Mouse (Mus musculus): Measurements from ENCODE around the gene Cdk6. TPM values are rescaled to one million over a fixed set of nuclear protein-coding genes. Genes with fewer than 3 reads are reported as not detected.

Gene Cdk6
- polyA plus RNA-seq, 1 experiment = 31.0 TPM

DNA sequence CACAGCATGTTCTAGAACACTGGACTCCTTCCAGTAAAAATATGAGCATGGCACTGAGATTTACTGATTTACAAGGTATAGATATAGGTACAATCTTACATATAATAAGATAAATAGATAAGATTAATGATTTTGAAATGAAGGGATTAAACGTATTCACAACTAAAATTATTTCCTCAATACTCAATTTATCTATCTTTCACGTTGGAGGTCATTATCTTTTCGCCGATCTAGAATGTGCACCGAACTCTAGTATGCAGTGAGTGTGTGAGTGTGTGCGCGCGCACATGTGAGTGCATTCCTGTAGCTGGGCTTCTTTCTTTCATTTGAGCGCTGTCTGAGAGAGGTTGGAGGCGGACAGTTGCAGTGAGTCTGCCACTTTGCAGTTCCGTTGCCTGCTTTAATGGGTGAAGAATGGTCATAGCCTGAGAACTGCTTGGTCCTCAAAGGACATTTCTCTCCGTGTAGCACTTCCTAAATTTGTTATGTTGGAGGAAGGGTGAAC is 13.8 kb downstream of the Cdk6 start:
- 72% methylated on average over 12 of the region's 12 CpGs for WGBS
- Histone ChIP-seq H3K4me1 (ENCODE audit: control insufficient read depth, insufficient read depth, low read length) (peaks cover 6% of the 10 kb centered on the region), H3K4me3 (replicated peaks; ENCODE audit: control insufficient read depth, low read depth, low read length) (no peak overlapping the region), H3K27ac (ENCODE audit: control insufficient read depth, insufficient read depth, low read depth, low read length, poor library complexity) (no peak overlapping the region)
- no peak for TF ChIP-seq CTCF (IDR thresholded peaks at IDR 0.05; ENCODE audit: control insufficient read depth, insufficient read depth, low read length)
- no peak for TF ChIP-seq POLR2A (IDR thresholded peaks at IDR 0.05; ENCODE audit: borderline replicate concordance, control insufficient read depth, low read depth, low read length)

DNA sequence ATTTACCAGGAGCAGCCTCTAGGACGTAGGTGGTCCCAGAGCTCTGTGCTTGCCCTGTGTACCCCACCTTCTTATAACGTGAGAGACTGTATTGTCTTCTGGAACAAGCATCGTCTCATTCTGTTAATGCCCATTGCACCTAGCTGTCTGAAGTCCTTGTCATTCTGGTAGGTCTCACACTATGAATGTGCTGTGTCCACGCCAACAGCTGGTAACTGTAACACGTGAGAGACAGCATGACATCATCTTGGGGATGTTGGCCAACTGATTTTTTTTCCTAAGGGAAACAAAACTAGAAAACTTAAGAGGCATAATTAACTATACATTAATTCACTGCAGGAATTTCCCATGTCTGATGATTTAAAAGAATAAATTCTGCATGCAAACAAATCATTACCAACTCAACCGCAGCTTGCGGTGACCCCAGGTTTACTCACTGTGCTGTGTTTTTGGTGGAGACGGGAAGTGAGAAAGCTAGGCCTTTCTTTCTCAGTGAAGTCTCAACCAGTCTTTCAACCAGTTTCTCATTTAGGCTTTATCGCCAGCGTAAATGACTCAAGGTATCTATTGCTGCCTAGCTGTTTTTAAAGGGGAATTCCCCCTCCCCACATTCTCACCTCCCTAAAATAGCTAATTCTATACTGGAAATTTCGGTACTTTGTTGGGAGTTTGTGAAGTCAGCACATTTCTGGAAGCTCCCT is 14.4 kb downstream of the Cdk6 start:
- WGBS = 56% methylated on average over 11 of the region's 11 CpGs
- H3K27ac ChIP-seq (ENCODE audit: control insufficient read depth, insufficient read depth, low read depth, low read length, poor library complexity) = no peak overlapping the region

DNA sequence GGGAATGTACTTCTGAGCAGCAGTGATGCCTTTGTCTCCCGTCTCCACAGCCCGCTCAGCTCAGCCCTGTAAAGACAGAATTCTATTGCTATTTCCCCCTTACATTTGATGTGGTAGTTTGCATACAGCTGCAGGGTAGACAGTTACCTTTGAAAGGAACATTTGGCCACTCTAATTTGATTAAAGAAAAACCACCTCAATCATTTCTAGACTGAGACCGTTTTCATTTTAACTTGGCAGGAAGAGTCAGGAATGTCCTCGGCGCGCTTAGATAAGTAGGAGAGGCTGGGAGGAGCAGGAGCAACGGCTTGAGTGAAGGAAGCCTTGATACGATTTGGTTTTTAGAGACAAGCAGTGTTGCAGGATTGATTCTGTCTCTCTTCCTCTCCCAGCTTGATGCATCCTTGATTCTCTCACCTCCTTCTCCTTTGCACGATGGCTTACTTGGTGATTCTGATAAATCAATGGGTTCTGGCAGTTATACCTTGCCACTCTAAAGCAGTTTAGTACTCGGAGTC is 15.0 kb downstream of the Cdk6 start:
- no peak overlapping the region for H3K4me3 ChIP-seq (replicated peaks; ENCODE audit: control insufficient read depth, low read depth, low read length)
- H3K27ac ChIP-seq (ENCODE audit: control insufficient read depth, insufficient read depth, low read depth, low read length, poor library complexity) = no peak overlapping the region
- no peak for TF ChIP-seq CTCF (IDR thresholded peaks at IDR 0.05; ENCODE audit: control insufficient read depth, insufficient read depth, low read length)
- no peak for TF ChIP-seq POLR2A (IDR thresholded peaks at IDR 0.05; ENCODE audit: borderline replicate concordance, control insufficient read depth, low read depth, low read length)
- H3K4me1 ChIP-seq (ENCODE audit: control insufficient read depth, insufficient read depth, low read length) = peaks cover 6% of the 10 kb centered on the region
- 56% methylated on average over 10 of the region's 10 CpGs for WGBS

More for the DNA sequence above, 14.4 kb downstream of the Cdk6 start:
- Histone ChIP-seq H3K4me3 (replicated peaks; ENCODE audit: control insufficient read depth, low read depth, low read length) (no peak overlapping the region), H3K4me1 (ENCODE audit: control insufficient read depth, insufficient read depth, low read length) (peaks cover 6% of the 10 kb centered on the region)
- TF ChIP-seq CTCF (IDR thresholded peaks at IDR 0.05; ENCODE audit: control insufficient read depth, insufficient read depth, low read length) = no peak
- TF ChIP-seq POLR2A (IDR thresholded peaks at IDR 0.05; ENCODE audit: borderline replicate concordance, control insufficient read depth, low read depth, low read length) = no peak

DNA sequence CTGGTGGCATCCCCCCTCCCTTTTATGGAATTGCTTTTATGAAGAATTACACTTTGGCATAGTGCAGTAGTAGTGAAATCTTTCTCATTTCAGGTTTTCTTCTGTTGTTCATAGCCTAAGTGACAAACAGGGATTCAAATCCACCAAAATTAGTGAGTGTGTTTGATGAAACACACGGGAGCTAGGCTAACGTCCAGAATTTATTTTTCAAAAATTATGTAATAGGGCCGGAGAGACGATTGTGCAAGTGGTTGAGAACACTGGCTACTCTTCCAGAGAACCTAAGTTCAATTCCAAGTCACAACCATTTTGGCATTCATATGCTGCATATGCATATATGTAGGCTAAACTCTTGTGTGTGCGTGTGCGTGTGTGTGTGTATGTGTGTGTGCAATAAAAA is 16.2 kb downstream of the Cdk6 start:
- Histone ChIP-seq H3K4me1 (ENCODE audit: control insufficient read depth, insufficient read depth, low read length) (peaks cover 6% of the 10 kb centered on the region), H3K4me3 (replicated peaks; ENCODE audit: control insufficient read depth, low read depth, low read length) (no peak overlapping the region), H3K27ac (ENCODE audit: control insufficient read depth, insufficient read depth, low read depth, low read length, poor library complexity) (no peak overlapping the region)
- WGBS = 54% methylated on average over 6 of the region's 6 CpGs
- TF ChIP-seq POLR2A (IDR thresholded peaks at IDR 0.05; ENCODE audit: borderline replicate concordance, control insufficient read depth, low read depth, low read length) (no peak), CTCF (IDR thresholded peaks at IDR 0.05; ENCODE audit: control insufficient read depth, insufficient read depth, low read length) (no peak)

DNA sequence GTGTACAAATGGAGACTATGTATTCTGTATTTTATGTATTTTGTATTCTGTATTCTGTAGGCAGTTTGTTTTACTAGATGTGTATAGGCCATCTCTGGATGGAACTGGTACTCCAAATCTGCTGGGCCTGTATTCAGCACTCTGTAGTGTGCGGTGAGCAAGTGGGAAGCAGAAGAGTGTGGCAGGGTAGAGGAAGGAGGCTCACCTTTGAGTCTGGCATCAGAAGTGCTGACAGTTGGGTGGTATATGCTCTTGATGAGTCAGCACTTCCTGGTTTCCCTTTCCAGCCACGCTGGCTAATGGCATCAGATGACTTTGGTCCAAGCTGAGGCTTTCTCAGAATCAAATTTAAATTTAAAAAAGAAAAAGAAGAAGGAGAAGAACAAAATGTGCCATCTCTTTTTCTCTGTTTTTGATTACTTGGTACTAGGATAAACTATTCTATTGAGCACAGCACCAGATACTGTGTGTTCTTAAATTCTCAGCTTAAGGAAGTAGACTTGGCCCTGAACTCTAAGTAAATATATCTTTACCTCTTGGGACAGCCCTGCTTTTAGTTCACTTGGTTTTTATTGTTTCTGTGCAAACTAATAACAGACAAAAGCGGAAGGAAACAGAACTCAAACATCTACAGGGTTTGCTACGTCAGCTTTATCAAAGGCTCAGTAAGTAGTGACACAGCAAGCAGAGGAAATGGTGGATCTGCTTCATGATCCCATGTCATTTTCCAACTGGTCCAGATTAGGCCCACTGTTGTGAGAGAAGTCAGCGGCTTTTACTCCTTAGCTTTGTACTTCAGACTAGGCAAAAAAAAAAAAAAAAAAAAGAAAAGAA is 17.6 kb downstream of the Cdk6 start:
- peak overlapping the region; percentile 27; the same call in 1 of the 2 replicates for H3K27ac ChIP-seq (ENCODE audit: control insufficient read depth, insufficient read depth, low read depth, low read length, poor library complexity)
- no peak overlapping the region for H3K4me3 ChIP-seq (replicated peaks; ENCODE audit: control insufficient read depth, low read depth, low read length)
- 30% methylated on average over 5 of the region's 5 CpGs for WGBS
- H3K4me1 ChIP-seq (ENCODE audit: control insufficient read depth, insufficient read depth, low read length) = peaks cover 6% of the 10 kb centered on the region
- TF ChIP-seq CTCF (IDR thresholded peaks at IDR 0.05; ENCODE audit: control insufficient read depth, insufficient read depth, low read length) (no peak), POLR2A (IDR thresholded peaks at IDR 0.05; ENCODE audit: borderline replicate concordance, control insufficient read depth, low read depth, low read length) (no peak)

DNA sequence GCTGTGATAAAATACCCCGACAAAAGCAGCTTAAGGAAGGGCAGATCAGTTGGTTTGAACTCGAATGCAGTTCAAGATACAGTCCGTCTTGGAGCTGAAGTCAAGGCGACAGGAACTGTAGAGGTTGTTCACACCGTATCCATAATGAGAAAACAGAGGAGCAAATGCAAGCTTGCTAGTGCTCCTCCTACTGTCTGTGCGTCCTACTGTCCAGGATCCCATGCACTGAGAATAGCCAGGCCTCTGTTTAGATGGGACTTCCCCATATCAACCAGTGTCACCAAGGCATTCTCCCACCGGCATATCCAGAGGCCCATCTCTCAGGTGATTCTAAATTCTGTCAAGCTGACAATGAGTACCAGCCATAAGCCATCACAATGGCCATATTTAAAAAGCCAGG is 18.6 kb downstream of the Cdk6 start:
- H3K27ac ChIP-seq (ENCODE audit: control insufficient read depth, insufficient read depth, low read depth, low read length, poor library complexity) = no peak overlapping the region
- H3K4me1 ChIP-seq (ENCODE audit: control insufficient read depth, insufficient read depth, low read length) = peaks cover 6% of the 10 kb centered on the region
- WGBS = 61% methylated on average over 7 of the region's 7 CpGs
- TF ChIP-seq POLR2A (IDR thresholded peaks at IDR 0.05; ENCODE audit: borderline replicate concordance, control insufficient read depth, low read depth, low read length) (no peak), CTCF (IDR thresholded peaks at IDR 0.05; ENCODE audit: control insufficient read depth, insufficient read depth, low read length) (no peak)
- H3K4me3 ChIP-seq (replicated peaks; ENCODE audit: control insufficient read depth, low read depth, low read length) = no peak overlapping the region

DNA sequence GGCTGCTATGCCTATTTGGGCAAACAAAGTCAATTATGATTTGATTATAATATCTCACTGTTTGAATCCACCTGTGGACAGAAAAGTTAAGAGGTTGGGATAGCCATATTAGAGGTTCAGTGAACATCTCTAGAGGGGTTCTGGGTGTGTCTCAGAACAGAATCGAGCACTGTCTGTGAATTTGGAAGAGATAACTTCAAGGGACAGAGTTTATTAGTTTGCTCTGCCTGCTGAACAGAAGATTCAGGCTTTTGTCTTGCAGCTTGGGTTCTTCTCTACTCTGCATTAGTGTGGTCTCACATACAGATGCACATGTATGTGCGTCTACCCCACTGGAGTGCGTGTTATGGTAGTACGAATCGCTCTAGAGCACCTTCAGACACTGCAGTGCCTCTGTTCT is 20.0 kb downstream of the Cdk6 start:
- Histone ChIP-seq H3K4me3 (replicated peaks; ENCODE audit: control insufficient read depth, low read depth, low read length) (no peak overlapping the region), H3K27ac (ENCODE audit: control insufficient read depth, insufficient read depth, low read depth, low read length, poor library complexity) (peak overlapping the region; percentile 50), H3K4me1 (ENCODE audit: control insufficient read depth, insufficient read depth, low read length) (peaks cover 3% of the 10 kb centered on the region; the same call in 1 of the 2 replicates)
- no peak for TF ChIP-seq POLR2A (IDR thresholded peaks at IDR 0.05; ENCODE audit: borderline replicate concordance, control insufficient read depth, low read depth, low read length)
- TF ChIP-seq CTCF (IDR thresholded peaks at IDR 0.05; ENCODE audit: control insufficient read depth, insufficient read depth, low read length) = no peak
- WGBS = 73% methylated on average over 5 of the region's 5 CpGs

DNA sequence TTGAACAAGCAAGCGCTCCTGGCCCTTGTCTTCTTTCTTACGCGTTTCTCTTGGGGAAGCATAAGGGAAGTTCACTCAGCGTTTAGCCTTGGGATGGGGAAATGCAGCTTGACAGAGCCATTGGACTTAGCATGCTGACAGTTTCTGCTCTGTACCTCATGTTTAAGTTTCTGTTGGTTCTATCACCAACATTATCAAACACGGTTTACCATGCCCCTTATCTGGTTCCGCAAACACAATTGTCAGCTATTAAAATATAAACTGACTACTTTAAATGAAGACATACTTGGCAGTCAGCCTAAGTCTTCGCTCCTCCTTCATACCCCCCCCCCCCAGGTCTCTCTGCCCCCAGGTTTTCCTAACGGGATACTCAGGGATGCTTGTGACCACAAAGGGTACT is 20.8 kb downstream of the Cdk6 start:
- H3K4me3 ChIP-seq (replicated peaks; ENCODE audit: control insufficient read depth, low read depth, low read length) = no peak overlapping the region
- H3K4me1 ChIP-seq (ENCODE audit: control insufficient read depth, insufficient read depth, low read length) = peaks cover 5% of the 10 kb centered on the region
- no peak overlapping the region for H3K27ac ChIP-seq (ENCODE audit: control insufficient read depth, insufficient read depth, low read depth, low read length, poor library complexity)
- no peak for TF ChIP-seq POLR2A (IDR thresholded peaks at IDR 0.05; ENCODE audit: borderline replicate concordance, control insufficient read depth, low read depth, low read length)
- WGBS = 30% methylated on average over 8 of the region's 8 CpGs

All from bone marrow, adult 2 months (tissue).